Mouse (Mus musculus): ENCODE results near the gene Oas3.

DNA sequence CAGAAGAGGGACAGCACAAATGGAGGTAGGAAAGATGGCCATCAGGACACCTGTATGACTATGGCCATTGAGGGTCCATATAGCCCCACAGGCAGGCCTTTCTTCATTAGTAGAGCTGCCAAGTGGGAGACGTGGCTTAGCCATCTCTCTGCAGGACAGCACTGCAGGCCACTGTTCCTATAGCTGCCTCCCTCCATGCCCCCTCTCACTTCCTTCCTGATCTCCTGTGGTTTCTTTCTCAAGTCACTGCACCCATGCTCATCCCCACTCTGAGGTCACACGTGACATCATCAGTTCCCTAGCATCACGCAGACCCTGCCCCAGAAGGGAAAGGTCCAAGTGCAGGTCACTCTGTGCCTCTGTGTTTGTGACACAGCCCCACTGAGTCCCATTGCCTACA is 9.6 kb upstream of the Oas3 start:
- TF ChIP-seq CTCF (IDR thresholded peaks at IDR 0.05; ENCODE audit: low read depth) (no peak), EP300 (IDR thresholded peaks at IDR 0.05; ENCODE audit: low read depth) (no peak)
